Mouse (Mus musculus) lung, postnatal 0 days (tissue): ENCODE measurements around the gene Adad2.

ENCODE experiments used
- CTCF ChIP-seq: IDR thresholded peaks from 2 replicates; pipeline ENCODE4 v1.5.1; 2016; ENCODE audit warnings: antibody characterized with exemption, mild to moderate bottlenecking
- EP300 ChIP-seq: IDR thresholded peaks from 2 replicates; pipeline ENCODE4 v1.6.1; 2016; ENCODE audit warnings: antibody characterized with exemption, mild to moderate bottlenecking, control low read depth

- TF ChIP-seq CTCF (no peak), EP300 (no peak)
Measured at GRCm38 (mm10) chr8:119572411-119572810, 40.1 kb upstream of the Adad2 start.
